Mouse (Mus musculus) brain, embryonic 18.5 days (tissue): ENCODE measurements around the gene Atp6v1c2.

Source experiments
- DNase-seq: peaks from one replicate; pipeline ENCODE4 v3.0.0-alpha.2; 2012; ENCODE audit warnings: low read depth, low spot score

Gene Atp6v1c2

GRCm38 (mm10) chr12:17261005-17261404, 68.2 kb downstream of the Atp6v1c2 start:
- no peak for DNase-seq

DNA sequence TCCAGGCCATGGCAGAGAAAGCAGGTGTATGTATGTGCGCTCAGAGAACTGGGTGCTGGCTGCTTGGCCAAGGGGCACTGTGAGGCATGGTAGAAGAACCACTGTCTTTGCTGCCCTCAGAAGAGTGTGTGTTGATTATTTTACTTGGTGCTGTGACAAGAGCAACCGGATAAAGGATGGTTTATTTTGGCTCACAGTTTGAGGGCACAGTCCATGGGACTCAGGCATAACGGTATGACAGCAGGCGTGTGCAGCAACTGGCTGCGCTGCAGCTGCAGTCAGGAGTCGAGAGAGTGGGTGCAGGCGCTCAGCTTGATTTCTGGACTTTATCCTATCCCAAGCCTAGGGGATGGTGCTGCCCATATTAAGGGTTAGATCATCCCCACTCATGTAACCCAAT, 70.7 kb downstream of the Atp6v1c2 start:
- DNase-seq, result no peak

GRCm38 (mm10) chr12:17256905-17257304, 72.3 kb downstream of the Atp6v1c2 start:
- no peak for DNase-seq

GRCm38 (mm10) chr12:17255602-17256001, 73.6 kb downstream of the Atp6v1c2 start:
- no peak for DNase-seq

GRCm38 (mm10) chr12:17253069-17253468, 76.1 kb downstream of the Atp6v1c2 start:
- no peak for DNase-seq

DNA sequence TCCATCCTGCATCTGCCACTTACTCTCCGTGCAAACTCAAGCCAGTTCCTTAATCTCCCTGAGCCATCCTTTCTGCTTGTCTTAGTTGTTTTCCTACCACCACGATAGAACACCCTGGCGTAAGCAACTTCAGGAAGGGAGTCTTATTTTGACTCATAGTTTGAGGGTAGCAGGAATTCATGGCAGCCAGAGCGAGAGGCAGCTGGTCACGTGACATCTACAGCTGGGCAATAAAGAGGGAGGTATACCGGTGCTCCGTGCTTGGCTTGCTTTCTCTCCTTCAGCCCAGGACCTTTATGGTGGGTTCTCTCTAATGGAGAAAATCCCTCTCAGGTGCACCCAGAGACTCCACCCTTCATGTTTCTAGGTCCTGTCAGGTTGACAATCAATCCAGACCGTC, 78.2 kb downstream of the Atp6v1c2 start:
- no peak for DNase-seq

GRCm38 (mm10) chr12:17242041-17242440, 87.1 kb downstream of the Atp6v1c2 start:
- no peak for DNase-seq

- DNase-seq, result no peak
These were observed 87.5 kb downstream of the Atp6v1c2 start for GRCm38 (mm10) chr12:17241614-17242013.

GRCm38 (mm10) chr12:17241016-17241415, 88.1 kb downstream of the Atp6v1c2 start:
- DNase-seq, result no peak

- no peak for DNase-seq
These were observed 89.8 kb downstream of the Atp6v1c2 start for GRCm38 (mm10) chr12:17239428-17239688.

DNA sequence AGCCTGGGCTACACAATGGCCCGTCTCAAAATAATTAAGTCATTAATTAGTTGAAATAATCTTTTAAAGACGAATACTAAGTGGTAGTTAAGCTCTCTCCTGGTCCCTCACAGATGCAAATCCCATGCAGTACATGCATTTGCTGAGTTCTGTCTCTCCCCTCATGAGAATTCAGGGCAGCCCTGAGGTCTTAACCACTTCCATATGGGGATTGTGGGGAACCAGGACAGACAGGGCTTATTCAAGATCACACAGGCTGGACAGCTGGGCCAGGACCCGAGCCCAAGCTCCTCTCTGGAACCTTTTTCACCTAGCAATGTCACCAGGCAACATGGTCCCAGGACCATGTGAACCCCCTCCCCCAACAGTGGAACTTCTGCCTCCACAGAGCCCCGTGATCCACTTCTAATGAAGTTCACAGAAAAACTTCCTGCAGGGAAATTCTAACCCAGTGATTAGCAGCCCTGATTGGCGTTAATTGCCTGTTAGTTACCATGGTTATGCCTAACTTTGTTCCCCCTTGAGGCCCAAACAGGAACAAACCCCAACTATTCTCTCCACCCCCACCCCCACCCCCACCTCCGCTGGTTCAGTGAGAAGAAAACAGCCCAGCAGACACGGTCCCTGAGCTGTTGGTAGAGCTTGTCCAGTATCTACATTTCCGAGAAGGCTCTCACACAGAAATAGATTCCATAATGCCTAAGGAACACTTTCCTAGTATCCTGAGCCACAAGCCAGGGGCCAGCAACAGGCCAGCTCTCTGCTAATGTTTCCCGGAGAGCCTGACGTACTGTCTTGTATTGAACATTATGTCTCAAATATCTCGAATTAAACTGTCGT, 90.4 kb downstream of the Atp6v1c2 start:
- DNase-seq, result no peak

DNA sequence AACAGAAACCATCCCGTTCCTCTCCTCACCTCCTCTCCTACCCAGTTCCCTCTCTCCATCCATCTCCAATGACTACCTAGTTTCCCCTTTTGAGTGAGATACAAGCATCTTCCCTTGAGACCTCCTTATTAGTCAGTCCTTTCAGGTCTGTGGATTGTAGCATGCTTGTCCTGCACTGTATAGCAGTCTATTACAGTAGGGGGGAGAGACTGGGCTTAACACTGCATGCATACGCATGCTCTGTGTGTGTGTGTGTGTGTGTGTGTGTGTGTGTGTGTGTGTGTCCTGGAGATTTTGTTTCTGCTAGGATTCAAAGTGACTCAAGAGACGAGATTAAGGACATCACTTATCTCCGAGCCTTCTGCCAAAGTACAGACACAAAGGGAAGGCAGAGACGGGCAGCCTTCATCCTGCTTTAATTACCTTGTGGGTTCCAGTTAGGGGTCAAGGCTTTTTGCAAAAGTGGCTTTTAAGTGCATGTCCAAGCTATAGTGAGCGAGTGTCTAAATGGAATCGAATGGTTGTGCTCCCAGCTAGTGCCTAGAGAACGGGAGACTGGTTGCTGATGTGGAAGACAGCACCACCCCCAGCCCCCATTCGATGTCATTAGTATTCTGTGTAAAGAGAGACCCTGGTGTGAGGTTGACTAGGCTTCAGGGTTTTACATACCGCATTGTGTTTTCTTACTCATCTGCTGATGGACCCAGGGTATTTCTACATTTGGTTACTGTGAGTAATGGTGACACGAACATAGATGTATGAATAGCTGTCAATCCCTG, 93.4 kb downstream of the Atp6v1c2 start:
- DNase-seq, result no peak
